Mouse (Mus musculus) leukemia stem cell, adult 10-12 weeks (primary cell): ENCODE results near the gene Pdzph1. TPM values are rescaled to one million over a fixed set of nuclear protein-coding genes. Genes with fewer than 3 reads are reported as not detected.

ENCODE experiments used
- polyA plus RNA-seq: library from polyadenylated mRNA; stranded (reverse); fragments of >175 nt; gene quantifications from 2 replicates; pipeline ENCODE4 v1.2.3, GENCODE M21; 2012; ENCODE audit warnings: low replicate concordance

Pdzph1 gene
- not detected in 2 replicates for polyA plus RNA-seq

DNA sequence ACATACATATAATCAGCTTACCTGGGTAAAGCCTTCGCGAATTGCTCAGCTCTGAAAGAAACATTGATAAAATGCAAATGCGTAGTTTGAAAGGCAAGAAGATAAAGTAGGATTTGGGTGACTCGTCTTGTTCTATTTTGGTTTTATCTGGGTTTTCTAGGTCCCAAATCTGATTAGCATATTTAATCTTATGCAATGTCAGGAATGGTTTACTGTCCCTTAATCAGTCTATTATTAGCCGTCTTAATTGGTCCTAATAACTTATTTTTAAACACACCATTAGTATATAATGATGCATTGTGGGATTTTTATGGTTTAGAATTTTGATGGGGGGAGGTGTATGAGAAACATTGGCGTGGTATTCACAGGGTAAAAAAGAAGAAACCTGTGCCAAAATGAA, at the start of gene Pdzph1:
Gene Pdzph1, minus strand, starts transcription at position 101 of the 400 bp plus-strand sequence.

DNA sequence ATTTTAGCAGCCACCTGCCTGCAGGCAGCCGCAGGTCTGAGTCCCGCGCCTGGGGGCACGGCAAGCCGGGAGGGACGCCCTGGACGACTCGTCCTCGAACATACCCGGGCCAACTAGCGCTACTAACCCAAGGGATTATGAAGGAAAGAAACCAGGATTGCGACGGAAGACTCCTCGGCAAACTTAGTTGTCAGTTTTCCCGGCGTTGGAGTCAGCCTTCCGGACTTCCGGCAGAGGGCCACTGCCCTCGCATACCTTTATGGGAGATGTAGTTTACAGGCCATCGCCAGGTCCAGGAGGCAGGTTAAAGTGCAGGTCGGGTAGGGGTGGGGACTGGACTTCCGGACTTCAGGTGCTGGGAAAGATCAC, 21.9 kb upstream of the Pdzph1 start, which contains the start of gene Nudt12:
Gene Nudt12, minus strand, starts transcription at position 282 of the 369 bp plus-strand sequence.

Other genes with a start within 250 kb of the Pdzph1 start
- 0.24 and 1.5 TPM in 2 replicates for gene Nudt12, start 22.0 kb upstream of the Pdzph1 start, polyA plus RNA-seq